Mouse (Mus musculus) brain, embryonic 14.5 days (tissue): ENCODE measurements around the gene Crip3. TPM values are rescaled to one million over a fixed set of nuclear protein-coding genes. Genes with fewer than 3 reads are reported as not detected.

Experiments
- DNase-seq: peaks from one replicate; pipeline ENCODE4 v3.0.0-alpha.2; 2011; ENCODE audit warnings: low read depth
- CTCF ChIP-seq: fragments of 200-500 bp; IDR thresholded peaks from 2 replicates; pipeline ENCODE4 v1.5.1; 2012; ENCODE audit warnings: inconsistent platforms, mild to moderate bottlenecking, moderate library complexity, borderline replicate concordance; ENCODE audit not compliant: insufficient read depth, insufficient read length; ENCODE audit errors: extremely low read depth
- POLR2A ChIP-seq: fragments of 200-500 bp; IDR thresholded peaks from 2 replicates; pipeline ENCODE4 v1.6.1; 2012; ENCODE audit warnings: mild to moderate bottlenecking, inconsistent platforms, borderline replicate concordance; ENCODE audit not compliant: poor library complexity, insufficient read depth, insufficient read length, severe bottlenecking; ENCODE audit errors: extremely low read depth
- polyA plus RNA-seq: library from polyadenylated mRNA; depleted of rRNA; stranded (reverse); fragments of >200 nt; gene quantifications from 2 replicates; pipeline ENCODE4 v1.2.3, GENCODE M21; 2012; rRNA removed

The Crip3 gene
- polyA plus RNA-seq, result 8.2 and 11.3 TPM in 2 replicates

DNA sequence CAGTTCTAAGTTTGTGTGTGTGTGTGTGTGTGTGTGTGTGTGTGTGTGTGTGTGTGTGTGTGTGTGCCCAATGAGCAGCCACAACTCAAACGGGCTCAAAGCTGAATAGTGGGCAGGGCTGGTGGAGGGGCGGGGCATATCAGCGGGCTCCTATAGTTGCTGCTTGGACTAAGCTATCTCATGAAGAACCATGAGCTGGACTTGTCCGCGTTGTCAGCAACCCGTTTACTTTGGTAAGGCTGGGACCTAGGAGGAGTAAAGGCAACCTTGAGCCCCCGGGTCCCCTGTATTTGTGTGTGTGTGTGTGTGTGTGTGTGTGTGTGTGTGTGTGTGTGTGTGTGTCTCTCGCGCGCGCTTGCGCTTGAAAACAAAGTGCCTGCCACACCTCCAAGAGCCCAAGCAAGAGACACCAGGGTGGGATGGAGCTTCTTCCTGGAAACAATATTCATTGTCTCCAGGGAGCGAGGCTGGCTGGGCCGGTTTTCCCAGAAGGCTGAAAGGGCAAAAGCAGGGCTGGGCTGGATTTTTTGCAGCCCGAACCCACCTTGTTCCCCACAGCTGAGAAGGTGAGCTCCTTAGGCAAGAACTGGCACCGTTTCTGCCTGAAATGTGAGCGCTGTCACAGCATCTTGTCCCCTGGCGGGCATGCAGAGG, at the start of gene Crip3:
Crip3 (plus strand) TSS at position 166 of the 654 bp plus-strand sequence.
- peak; percentile 39 for DNase-seq
- no peak for TF ChIP-seq CTCF
- no peak for TF ChIP-seq POLR2A

DNA sequence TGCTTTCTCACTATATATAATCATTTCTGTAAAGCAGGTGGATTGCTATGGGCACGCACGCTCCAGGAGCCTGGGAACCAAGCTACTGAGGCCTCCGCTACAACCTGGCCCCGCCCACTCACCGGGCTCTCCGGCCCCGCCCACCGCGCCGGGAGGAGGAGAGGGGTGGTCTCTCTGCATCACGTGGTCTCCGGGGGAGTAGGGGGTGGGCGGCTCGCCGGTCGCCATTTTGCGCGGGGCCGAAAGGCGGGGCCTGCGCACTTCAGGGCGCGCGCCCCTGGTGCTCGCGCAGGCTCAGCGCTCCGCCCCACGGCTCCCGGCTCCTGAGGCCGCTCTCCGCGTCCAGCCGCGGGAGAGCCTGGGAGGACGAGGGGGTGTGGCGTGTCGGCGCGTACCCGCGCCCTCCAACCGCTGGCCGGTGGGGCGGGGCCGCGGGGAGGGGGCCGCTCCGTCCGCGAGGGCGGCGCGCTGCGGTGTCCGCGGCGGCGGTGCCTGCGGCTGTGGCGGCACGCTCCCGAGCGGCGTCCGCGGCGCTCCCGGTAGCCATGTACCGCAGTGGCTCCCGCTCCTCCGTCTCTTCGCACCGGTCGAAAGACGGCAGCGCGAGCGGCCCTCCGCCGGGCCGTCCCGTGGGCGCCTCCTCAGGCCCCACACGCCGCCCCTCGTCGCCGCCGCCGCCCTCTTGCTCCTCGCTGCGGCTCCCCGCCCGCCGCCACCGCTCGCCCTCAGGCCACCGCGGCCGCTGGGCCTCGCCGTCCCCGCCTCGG, 45.2 kb upstream of the Crip3 start, which contains the start of gene Zfp318:
Zfp318 (plus strand) TSS at position 438 of the 767 bp plus-strand sequence.
- TF ChIP-seq CTCF, result no peak
- peak; percentile 96 for TF ChIP-seq POLR2A
- DNase-seq, result peak; percentile 99

DNA sequence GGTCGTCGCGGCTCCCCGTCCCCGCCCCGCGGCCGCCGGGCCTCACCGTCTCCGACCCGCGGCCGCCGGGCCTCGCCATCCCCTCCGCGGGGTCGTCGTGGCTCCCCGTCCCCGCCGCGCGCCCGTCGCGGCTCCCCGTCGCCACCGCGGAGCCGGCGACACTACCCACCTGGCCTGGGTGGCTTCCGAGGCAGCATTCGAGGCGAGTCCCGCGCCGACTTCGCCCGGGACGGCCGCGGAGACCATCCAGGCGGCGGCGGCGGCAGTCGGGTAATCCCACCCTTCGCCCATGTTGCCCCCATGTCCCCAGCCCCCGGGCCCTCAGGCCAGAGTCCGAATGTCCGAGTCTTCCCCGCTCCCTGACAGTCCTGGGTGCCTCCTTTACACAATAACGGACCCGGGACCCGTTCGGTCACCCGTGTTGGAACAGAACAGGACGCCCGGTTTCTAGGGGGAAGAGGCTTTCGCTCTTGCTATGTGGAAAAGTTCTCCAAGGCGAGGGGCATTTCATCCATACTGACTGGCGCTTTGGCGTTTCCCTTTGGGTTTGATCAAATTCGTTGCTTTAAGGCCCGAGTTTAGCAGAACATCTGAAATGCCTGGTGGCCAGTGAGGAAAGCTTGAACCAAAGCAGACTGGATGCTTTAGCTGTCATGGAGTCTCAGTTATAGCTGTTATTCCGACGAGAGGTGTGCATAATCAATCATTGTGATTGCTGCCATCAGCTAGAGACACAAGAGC, 44.5 kb upstream of the Crip3 start:
- TF ChIP-seq CTCF (no peak), POLR2A (no peak)

DNA sequence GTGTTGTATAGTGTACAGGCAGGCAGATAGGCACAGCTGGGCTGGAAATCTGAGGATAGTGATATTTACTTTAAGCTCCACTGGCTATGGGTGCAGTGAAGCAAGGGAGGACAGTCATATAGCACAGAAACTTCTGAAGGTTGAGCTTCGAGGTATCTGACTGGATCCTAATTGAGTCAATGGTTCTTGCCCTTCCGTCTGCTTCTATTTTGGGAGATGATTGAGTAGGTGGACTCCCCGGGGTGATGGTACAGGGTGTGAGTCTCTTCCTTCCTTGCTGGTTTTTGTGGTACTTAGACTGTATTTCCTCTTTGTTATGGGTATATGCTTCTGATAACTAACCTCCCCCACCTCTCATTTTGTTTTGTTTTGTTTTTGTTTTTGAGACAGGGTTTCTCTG, 40.5 kb upstream of the Crip3 start:
- no peak for TF ChIP-seq POLR2A
- no peak for TF ChIP-seq CTCF
- DNase-seq, result no peak

More for the DNA sequence above, 44.5 kb upstream of the Crip3 start:
- DNase-seq, result peak; percentile 31

DNA sequence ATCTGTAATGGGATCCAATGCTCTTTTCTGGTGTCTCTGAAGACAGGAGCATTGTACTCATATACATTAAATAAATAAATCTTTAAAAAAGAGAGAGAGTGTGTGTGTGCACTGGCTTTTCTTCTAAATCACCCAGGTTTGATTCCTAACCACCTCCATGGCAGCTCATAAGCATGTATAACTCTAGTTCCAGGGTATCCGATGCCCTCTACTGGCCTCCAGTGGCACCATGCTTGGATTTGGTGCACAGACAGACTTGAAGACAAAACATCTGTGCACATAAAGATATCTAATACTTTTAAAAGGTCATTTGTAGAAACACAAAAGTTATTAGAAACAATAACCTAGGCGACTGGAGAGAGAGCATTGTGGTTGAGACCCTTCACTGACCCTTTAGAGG, 35.7 kb upstream of the Crip3 start:
- TF ChIP-seq CTCF, result peak; percentile 76; the same call in 1 of the 2 replicates
- no peak for TF ChIP-seq POLR2A
- peak; percentile 77 for DNase-seq

DNA sequence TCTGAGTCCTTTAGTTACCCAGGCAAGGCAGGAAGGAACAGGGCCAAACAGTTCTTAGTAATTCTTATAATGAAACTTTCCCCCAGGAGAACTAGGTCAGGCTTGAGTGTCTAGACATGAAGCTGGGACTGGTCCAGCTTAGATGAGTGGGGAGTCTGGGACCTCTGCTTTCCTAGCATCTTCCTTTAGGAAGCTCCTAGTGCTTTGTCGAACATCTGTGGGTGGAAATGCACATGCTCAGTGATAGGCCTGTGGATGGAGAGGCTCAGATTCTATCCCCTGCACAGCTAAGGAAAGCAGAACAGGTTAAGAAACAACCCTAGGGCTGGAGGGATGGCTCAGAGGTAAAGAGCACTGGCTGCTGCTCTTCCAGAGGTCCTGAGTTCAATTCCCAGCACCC, 34.1 kb upstream of the Crip3 start:
- TF ChIP-seq CTCF (no peak), POLR2A (no peak)
- no peak for DNase-seq

DNA sequence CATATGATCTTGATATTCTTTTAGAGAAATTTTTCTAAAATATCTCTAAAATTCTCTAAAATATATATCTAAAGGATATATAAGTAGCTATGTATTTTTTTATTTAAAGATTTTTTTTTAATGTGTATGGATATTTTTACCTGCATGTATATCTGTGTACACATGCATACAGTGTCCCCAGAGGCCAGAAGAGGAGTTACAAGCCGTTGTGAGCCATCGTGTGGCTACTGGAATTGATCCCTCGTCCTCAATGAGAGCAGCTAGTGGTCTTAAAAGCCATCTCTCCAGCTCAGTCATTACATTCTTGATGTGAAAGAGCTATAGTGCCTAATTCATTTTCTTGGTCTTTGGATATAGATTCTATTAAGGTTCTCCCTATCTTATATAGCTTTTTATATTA, 20.2 kb upstream of the Crip3 start:
- TF ChIP-seq POLR2A (no peak), CTCF (peak; percentile 52; the same call in 1 of the 2 replicates)
- no peak for DNase-seq

DNA sequence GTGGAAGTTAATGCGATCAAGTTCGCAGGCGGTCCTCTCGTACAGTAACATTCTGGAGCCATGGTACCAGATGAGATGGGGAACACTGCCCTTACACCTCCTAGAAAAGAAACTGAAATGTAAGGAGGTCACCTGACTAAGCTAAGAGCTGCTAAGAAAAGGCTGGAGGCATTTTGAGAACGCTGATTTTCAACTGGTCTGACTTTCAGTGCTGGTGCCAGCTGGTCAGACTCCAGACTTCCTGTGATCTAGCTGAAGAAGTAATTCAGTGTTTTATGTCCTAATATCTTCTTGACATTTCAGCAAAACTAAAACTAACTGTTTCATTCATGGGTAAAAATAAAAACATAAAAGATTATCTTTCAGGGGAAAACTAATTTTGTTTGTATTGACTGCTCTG, 10.1 kb upstream of the Crip3 start:
- DNase-seq, result no peak
- no peak for TF ChIP-seq POLR2A
- TF ChIP-seq CTCF, result no peak

DNA sequence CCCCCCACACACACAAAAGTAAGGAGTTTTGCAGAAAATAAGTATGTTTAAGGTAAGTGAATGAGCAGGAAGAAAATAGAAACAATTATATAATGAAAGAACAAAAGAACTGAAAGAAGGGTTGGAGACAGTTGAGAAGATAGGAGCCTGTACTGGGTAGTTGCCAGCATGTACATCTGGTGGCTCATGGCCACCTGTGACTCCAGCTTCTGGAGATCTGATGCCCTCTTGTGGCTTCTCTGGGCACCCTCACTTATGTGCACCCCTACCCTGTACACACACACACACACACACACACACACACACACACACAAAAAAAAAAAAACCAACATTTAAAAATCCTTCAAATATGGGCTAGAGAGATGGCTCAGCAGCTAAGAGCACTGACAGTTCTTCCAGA, 9.0 kb upstream of the Crip3 start:
- TF ChIP-seq POLR2A (no peak), CTCF (no peak)
- DNase-seq, result no peak

DNA sequence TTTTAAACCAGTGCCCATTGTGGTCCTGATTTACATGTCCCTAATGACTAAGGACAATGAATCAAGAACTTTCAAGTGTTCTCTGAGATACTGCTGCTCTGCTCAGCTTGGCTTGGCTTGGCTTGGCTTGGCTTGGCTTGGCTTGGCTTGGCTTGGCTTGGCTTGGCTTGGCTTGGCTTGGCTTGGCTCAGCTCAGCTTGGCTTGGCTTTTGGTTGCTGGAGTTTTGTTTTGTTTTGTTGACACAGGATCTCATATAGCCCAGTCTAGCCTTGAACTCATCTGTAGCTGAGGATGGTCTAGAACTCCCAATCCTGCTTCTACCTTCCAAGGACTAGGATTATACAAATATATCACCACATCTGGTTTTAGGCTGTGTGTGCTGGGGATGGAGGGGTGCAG, 2.2 kb upstream of the Crip3 start:
- DNase-seq, result no peak
- TF ChIP-seq POLR2A (no peak), CTCF (no peak)

DNA sequence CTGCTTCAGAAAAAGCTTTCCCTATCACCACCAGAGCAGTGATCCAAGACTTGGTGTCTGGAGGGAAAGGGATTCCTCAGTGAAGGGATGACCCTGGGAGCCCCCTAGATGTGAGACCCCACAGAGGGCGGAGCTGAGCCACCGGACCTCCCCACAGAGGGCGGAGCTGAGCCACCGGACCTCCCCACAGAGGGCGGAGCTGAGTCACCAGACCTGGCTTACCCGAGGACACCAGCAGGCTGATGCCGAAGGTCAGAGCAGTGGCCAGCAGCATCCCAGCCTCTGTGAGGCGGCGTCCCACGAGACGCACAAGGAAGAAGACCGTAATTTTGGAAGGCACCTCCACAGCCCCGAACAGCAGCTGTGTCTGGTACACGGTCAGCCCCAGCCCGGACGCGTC, 4.9 kb downstream of the Crip3 start:
- no peak for DNase-seq
- no peak for TF ChIP-seq CTCF
- TF ChIP-seq POLR2A, result no peak
